Mouse (Mus musculus): Measurements from ENCODE around the gene Prkg1. TPM values are rescaled to one million over a fixed set of nuclear protein-coding genes. Genes with fewer than 3 reads are reported as not detected.

Gene Prkg1
- polyA plus RNA-seq, 1 experiment from 2014 or later, result 8.4 TPM

- Histone ChIP-seq H3K9me3 (no peaks in the 10 kb centered on the region), H3K4me3 (no peak overlapping the region), H3K27ac (no peak overlapping the region), H3K9ac (no peak overlapping the region), H3K4me2 (replicated peaks) (no peak overlapping the region), H3K36me3 (no peaks in the 10 kb centered on the region), H3K4me1 (no peaks in the 10 kb centered on the region), H3K27me3 (no peaks in the 10 kb centered on the region)
- ATAC-seq (ENCODE audit: low FRiP score, low read depth), result no peak
- 73% methylated on average over 5 of the region's 5 CpGs for WGBS
Observed at GRCm38 (mm10) chr19:30942369-30942992, 822.4 kb downstream of the Prkg1 start.

GRCm38 (mm10) chr19:30938058-30938457 lies 826.8 kb downstream of the Prkg1 start:
- no peak overlapping the region for H3K27ac ChIP-seq
- no peaks in the 10 kb centered on the region for H3K36me3 ChIP-seq
- H3K4me3 ChIP-seq, result no peak overlapping the region
- H3K4me2 ChIP-seq (replicated peaks), result no peak overlapping the region
- H3K27me3 ChIP-seq, result no peaks in the 10 kb centered on the region
- no peaks in the 10 kb centered on the region for H3K4me1 ChIP-seq
- no peak overlapping the region for H3K9ac ChIP-seq
- no peaks in the 10 kb centered on the region for H3K9me3 ChIP-seq
- ATAC-seq (ENCODE audit: low FRiP score, low read depth), result no peak
- WGBS, result 94% methylated on average over 2 of the region's 2 CpGs

- Histone ChIP-seq H3K4me3 (no peak overlapping the region), H3K36me3 (no peaks in the 10 kb centered on the region), H3K9ac (no peak overlapping the region), H3K27ac (no peak overlapping the region), H3K4me2 (replicated peaks) (no peak overlapping the region), H3K9me3 (no peaks in the 10 kb centered on the region), H3K27me3 (no peaks in the 10 kb centered on the region), H3K4me1 (no peaks in the 10 kb centered on the region)
- ATAC-seq (ENCODE audit: low FRiP score, low read depth), result no peak
- 80% methylated on average over 5 of the region's 5 CpGs for WGBS
Observed at GRCm38 (mm10) chr19:30931469-30932192, 833.2 kb downstream of the Prkg1 start.

- no peaks in the 10 kb centered on the region for H3K36me3 ChIP-seq
- no peak overlapping the region for H3K4me2 ChIP-seq (replicated peaks)
- H3K4me3 ChIP-seq, result no peak overlapping the region
- H3K27ac ChIP-seq, result no peak overlapping the region
- ATAC-seq (ENCODE audit: low FRiP score, low read depth), result no peak
- no peaks in the 10 kb centered on the region for H3K9me3 ChIP-seq
- H3K9ac ChIP-seq, result no peak overlapping the region
- H3K4me1 ChIP-seq, result no peaks in the 10 kb centered on the region
- 86% methylated on average over 1 of the region's 1 CpGs for WGBS
- H3K27me3 ChIP-seq, result no peaks in the 10 kb centered on the region
Observed at GRCm38 (mm10) chr19:30924032-30924431, 840.8 kb downstream of the Prkg1 start.

GRCm38 (mm10) chr19:30902290-30902689 lies 862.5 kb downstream of the Prkg1 start:
- Histone ChIP-seq H3K4me3 (no peak overlapping the region), H3K27me3 (no peaks in the 10 kb centered on the region), H3K4me1 (no peaks in the 10 kb centered on the region), H3K36me3 (no peaks in the 10 kb centered on the region), H3K4me2 (replicated peaks) (no peak overlapping the region), H3K9me3 (no peaks in the 10 kb centered on the region), H3K9ac (no peak overlapping the region), H3K27ac (no peak overlapping the region)
- no peak for ATAC-seq (ENCODE audit: low FRiP score, low read depth)

- Histone ChIP-seq H3K36me3 (no peaks in the 10 kb centered on the region), H3K4me1 (no peaks in the 10 kb centered on the region), H3K27ac (no peak overlapping the region), H3K4me3 (no peak overlapping the region), H3K9ac (no peak overlapping the region), H3K9me3 (no peaks in the 10 kb centered on the region), H3K4me2 (replicated peaks) (no peak overlapping the region), H3K27me3 (no peaks in the 10 kb centered on the region)
- ATAC-seq (ENCODE audit: low FRiP score, low read depth), result no peak
- WGBS, result 82% methylated on average over 3 of the region's 3 CpGs
Observed at GRCm38 (mm10) chr19:30901025-30901424, 863.8 kb downstream of the Prkg1 start.

- H3K4me3 ChIP-seq, result no peak overlapping the region
- H3K9me3 ChIP-seq, result no peaks in the 10 kb centered on the region
- H3K36me3 ChIP-seq, result no peaks in the 10 kb centered on the region
- H3K9ac ChIP-seq, result no peak overlapping the region
- WGBS, result 66% methylated on average over 2 of the region's 2 CpGs
- no peaks in the 10 kb centered on the region for H3K27me3 ChIP-seq
- no peaks in the 10 kb centered on the region for H3K4me1 ChIP-seq
- H3K27ac ChIP-seq, result no peak overlapping the region
- H3K4me2 ChIP-seq (replicated peaks), result no peak overlapping the region
- ATAC-seq (ENCODE audit: low FRiP score, low read depth), result no peak
Observed at GRCm38 (mm10) chr19:30890377-30890776, 874.5 kb downstream of the Prkg1 start.

- no peaks in the 10 kb centered on the region for H3K27me3 ChIP-seq
- no peak overlapping the region for H3K9ac ChIP-seq
- no peak overlapping the region for H3K4me2 ChIP-seq (replicated peaks)
- H3K27ac ChIP-seq, result no peak overlapping the region
- no peak overlapping the region for H3K4me3 ChIP-seq
- ATAC-seq (ENCODE audit: low FRiP score, low read depth), result no peak; the same call in 1 of the 2 replicates
- WGBS, result 51% methylated on average over 3 of the region's 3 CpGs
- H3K9me3 ChIP-seq, result no peaks in the 10 kb centered on the region
- H3K36me3 ChIP-seq, result no peaks in the 10 kb centered on the region
- no peaks in the 10 kb centered on the region for H3K4me1 ChIP-seq
Observed at GRCm38 (mm10) chr19:30889851-30890250, 875.0 kb downstream of the Prkg1 start.

- Histone ChIP-seq H3K36me3 (no peaks in the 10 kb centered on the region), H3K4me2 (replicated peaks) (no peak overlapping the region), H3K9me3 (no peaks in the 10 kb centered on the region), H3K4me3 (no peak overlapping the region), H3K9ac (no peak overlapping the region), H3K4me1 (no peaks in the 10 kb centered on the region), H3K27ac (no peak overlapping the region), H3K27me3 (no peaks in the 10 kb centered on the region)
- WGBS, result 75% methylated on average over 4 of the region's 4 CpGs
- no peak for ATAC-seq (ENCODE audit: low FRiP score, low read depth)
Observed at GRCm38 (mm10) chr19:30861441-30861840, 903.4 kb downstream of the Prkg1 start.

- WGBS, result 40% methylated on average over 4 of the region's 4 CpGs
- no peak for ATAC-seq (ENCODE audit: low FRiP score, low read depth)
- Histone ChIP-seq H3K27ac (no peak overlapping the region), H3K36me3 (no peaks in the 10 kb centered on the region), H3K4me2 (replicated peaks) (no peak overlapping the region), H3K9me3 (no peaks in the 10 kb centered on the region), H3K9ac (no peak overlapping the region), H3K4me3 (no peak overlapping the region), H3K27me3 (no peaks in the 10 kb centered on the region), H3K4me1 (0 out of 2 replicates have a peak, but pooled peaks cover 8% of the 10 kb centered on the region)
Observed at GRCm38 (mm10) chr19:30851023-30851422, 913.8 kb downstream of the Prkg1 start.

GRCm38 (mm10) chr19:30844916-30845315 lies 919.9 kb downstream of the Prkg1 start:
- Histone ChIP-seq H3K9me3 (no peaks in the 10 kb centered on the region), H3K4me2 (replicated peaks) (no peak overlapping the region), H3K36me3 (no peaks in the 10 kb centered on the region), H3K9ac (no peak overlapping the region), H3K4me3 (no peak overlapping the region), H3K27me3 (no peaks in the 10 kb centered on the region), H3K4me1 (no peaks in the 10 kb centered on the region), H3K27ac (no peak overlapping the region)
- no peak for ATAC-seq (ENCODE audit: low FRiP score, low read depth)
- WGBS, result 72% methylated on average over 4 of the region's 4 CpGs

- Histone ChIP-seq H3K36me3 (no peaks in the 10 kb centered on the region), H3K27me3 (no peaks in the 10 kb centered on the region), H3K27ac (no peak overlapping the region), H3K4me3 (no peak overlapping the region), H3K4me2 (replicated peaks) (no peak overlapping the region), H3K4me1 (no peaks in the 10 kb centered on the region), H3K9me3 (no peaks in the 10 kb centered on the region), H3K9ac (no peak overlapping the region)
- WGBS, result 59% methylated on average over 4 of the region's 4 CpGs
- no peak for ATAC-seq (ENCODE audit: low FRiP score, low read depth)
Observed at GRCm38 (mm10) chr19:30843637-30844036, 921.2 kb downstream of the Prkg1 start.
